Mouse (Mus musculus): ENCODE data around the gene Gnaz. TPM values are rescaled to one million over a fixed set of nuclear protein-coding genes. Genes with fewer than 3 reads are reported as not detected.

Gnaz gene
- polyA plus RNA-seq, 1 experiment from 2014 or later: 54.3 TPM

- Histone ChIP-seq H3K9me3 (ENCODE audit: control insufficient read depth, low read length) (no peaks in the 10 kb centered on the region), H3K4me3 (replicated peaks; ENCODE audit: low read length) (no peak overlapping the region), H3K27ac (ENCODE audit: low read length) (no peak overlapping the region), H3K27me3 (replicated peaks; ENCODE audit: control insufficient read depth, insufficient read depth, low read length) (no peaks in the 10 kb centered on the region), H3K4me1 (replicated peaks; ENCODE audit: control insufficient read depth, insufficient read depth, low read length) (no peaks in the 10 kb centered on the region), H3K9ac (replicated peaks; ENCODE audit: low read depth, low read length) (no peak overlapping the region), H3K4me2 (ENCODE audit: low read length) (no peak overlapping the region), H3K36me3 (ENCODE audit: control insufficient read depth, insufficient read depth) (no peaks in the 10 kb centered on the region)
- WGBS: 97% methylated on average over 1 of the region's 1 CpGs
- no peak for ATAC-seq
Observed at GRCm38 (mm10) chr10:74940795-74941194, 26.2 kb upstream of the Gnaz start.

GRCm38 (mm10) chr10:74952830-74953443, 14.0 kb upstream of the Gnaz start:
- Histone ChIP-seq H3K27me3 (replicated peaks; ENCODE audit: control insufficient read depth, insufficient read depth, low read length) (no peaks in the 10 kb centered on the region), H3K4me1 (replicated peaks; ENCODE audit: control insufficient read depth, insufficient read depth, low read length) (no peaks in the 10 kb centered on the region), H3K9ac (replicated peaks; ENCODE audit: low read depth, low read length) (no peak overlapping the region), H3K36me3 (ENCODE audit: control insufficient read depth, insufficient read depth) (no peaks in the 10 kb centered on the region), H3K4me2 (ENCODE audit: low read length) (no peak overlapping the region), H3K9me3 (ENCODE audit: control insufficient read depth, low read length) (no peaks in the 10 kb centered on the region), H3K27ac (ENCODE audit: low read length) (no peak overlapping the region), H3K4me3 (replicated peaks; ENCODE audit: low read length) (no peak overlapping the region)
- 39% methylated on average over 9 of the region's 9 CpGs for WGBS
- no peak for ATAC-seq

- Histone ChIP-seq H3K36me3 (ENCODE audit: control insufficient read depth, insufficient read depth) (no peaks in the 10 kb centered on the region), H3K27me3 (replicated peaks; ENCODE audit: control insufficient read depth, insufficient read depth, low read length) (no peaks in the 10 kb centered on the region), H3K4me3 (replicated peaks; ENCODE audit: low read length) (no peak overlapping the region), H3K27ac (ENCODE audit: low read length) (no peak overlapping the region), H3K9me3 (ENCODE audit: control insufficient read depth, low read length) (no peaks in the 10 kb centered on the region), H3K9ac (replicated peaks; ENCODE audit: low read depth, low read length) (no peak overlapping the region), H3K4me2 (ENCODE audit: low read length) (no peak overlapping the region), H3K4me1 (replicated peaks; ENCODE audit: control insufficient read depth, insufficient read depth, low read length) (peaks cover 20% of the 10 kb centered on the region)
- ATAC-seq: no peak
- 79% methylated on average over 1 of the region's 1 CpGs for WGBS
Observed at GRCm38 (mm10) chr10:74964380-74964779, 2.6 kb upstream of the Gnaz start.

GRCm38 (mm10) chr10:74967651-74968267, 782 bp downstream of the Gnaz start:
- no peak for ATAC-seq
- H3K4me3 ChIP-seq (replicated peaks; ENCODE audit: low read length): peak overlapping the region; percentile 67
- WGBS: 2% methylated on average over 25 of the region's 25 CpGs
- peaks cover 20% of the 10 kb centered on the region for H3K4me1 ChIP-seq (replicated peaks; ENCODE audit: control insufficient read depth, insufficient read depth, low read length)
- peak overlapping the region; percentile 83 for H3K4me2 ChIP-seq (ENCODE audit: low read length)
- H3K9ac ChIP-seq (replicated peaks; ENCODE audit: low read depth, low read length): peak overlapping the region; percentile 78
- H3K36me3 ChIP-seq (ENCODE audit: control insufficient read depth, insufficient read depth): no peaks in the 10 kb centered on the region
- H3K27me3 ChIP-seq (replicated peaks; ENCODE audit: control insufficient read depth, insufficient read depth, low read length): no peaks in the 10 kb centered on the region
- H3K27ac ChIP-seq (ENCODE audit: low read length): no peak overlapping the region
- no peaks in the 10 kb centered on the region for H3K9me3 ChIP-seq (ENCODE audit: control insufficient read depth, low read length)

- H3K36me3 ChIP-seq (ENCODE audit: control insufficient read depth, insufficient read depth): no peaks in the 10 kb centered on the region
- H3K27ac ChIP-seq (ENCODE audit: low read length): no peak overlapping the region
- 94% methylated on average over 2 of the region's 2 CpGs for WGBS
- no peak for ATAC-seq
- no peak overlapping the region for H3K4me2 ChIP-seq (ENCODE audit: low read length)
- H3K27me3 ChIP-seq (replicated peaks; ENCODE audit: control insufficient read depth, insufficient read depth, low read length): no peaks in the 10 kb centered on the region
- no peak overlapping the region for H3K4me3 ChIP-seq (replicated peaks; ENCODE audit: low read length)
- H3K9me3 ChIP-seq (ENCODE audit: control insufficient read depth, low read length): no peaks in the 10 kb centered on the region
- H3K4me1 ChIP-seq (replicated peaks; ENCODE audit: control insufficient read depth, insufficient read depth, low read length): peaks cover 20% of the 10 kb centered on the region
- H3K9ac ChIP-seq (replicated peaks; ENCODE audit: low read depth, low read length): no peak overlapping the region
Observed at GRCm38 (mm10) chr10:74969266-74969665, 2.3 kb downstream of the Gnaz start.

- peaks cover 10% of the 10 kb centered on the region for H3K4me1 ChIP-seq (replicated peaks; ENCODE audit: control insufficient read depth, insufficient read depth, low read length)
- H3K36me3 ChIP-seq (ENCODE audit: control insufficient read depth, insufficient read depth): no peaks in the 10 kb centered on the region
- H3K4me3 ChIP-seq (replicated peaks; ENCODE audit: low read length): no peak overlapping the region
- H3K27me3 ChIP-seq (replicated peaks; ENCODE audit: control insufficient read depth, insufficient read depth, low read length): no peaks in the 10 kb centered on the region
- no peaks in the 10 kb centered on the region for H3K9me3 ChIP-seq (ENCODE audit: control insufficient read depth, low read length)
- no peak overlapping the region for H3K9ac ChIP-seq (replicated peaks; ENCODE audit: low read depth, low read length)
- H3K27ac ChIP-seq (ENCODE audit: low read length): no peak overlapping the region
- 63% methylated on average over 6 of the region's 6 CpGs for WGBS
- no peak overlapping the region for H3K4me2 ChIP-seq (ENCODE audit: low read length)
- ATAC-seq: no peak
Observed at GRCm38 (mm10) chr10:74973026-74973425, 6.0 kb downstream of the Gnaz start.

- 58% methylated on average over 7 of the region's 7 CpGs for WGBS
- H3K36me3 ChIP-seq (ENCODE audit: control insufficient read depth, insufficient read depth): no peaks in the 10 kb centered on the region
- no peak overlapping the region for H3K4me3 ChIP-seq (replicated peaks; ENCODE audit: low read length)
- no peak overlapping the region for H3K4me2 ChIP-seq (ENCODE audit: low read length)
- no peaks in the 10 kb centered on the region for H3K27me3 ChIP-seq (replicated peaks; ENCODE audit: control insufficient read depth, insufficient read depth, low read length)
- H3K9me3 ChIP-seq (ENCODE audit: control insufficient read depth, low read length): no peaks in the 10 kb centered on the region
- ATAC-seq: no peak
- H3K27ac ChIP-seq (ENCODE audit: low read length): no peak overlapping the region
- no peak overlapping the region for H3K9ac ChIP-seq (replicated peaks; ENCODE audit: low read depth, low read length)
- H3K4me1 ChIP-seq (replicated peaks; ENCODE audit: control insufficient read depth, insufficient read depth, low read length): no peaks in the 10 kb centered on the region
Observed at GRCm38 (mm10) chr10:74975626-74976025, 8.6 kb downstream of the Gnaz start.

GRCm38 (mm10) chr10:74976429-74976828, 9.5 kb downstream of the Gnaz start:
- H3K9ac ChIP-seq (replicated peaks; ENCODE audit: low read depth, low read length): no peak overlapping the region
- no peak for ATAC-seq
- H3K27me3 ChIP-seq (replicated peaks; ENCODE audit: control insufficient read depth, insufficient read depth, low read length): no peaks in the 10 kb centered on the region
- H3K4me3 ChIP-seq (replicated peaks; ENCODE audit: low read length): no peak overlapping the region
- H3K4me2 ChIP-seq (ENCODE audit: low read length): no peak overlapping the region
- 79% methylated on average over 7 of the region's 7 CpGs for WGBS
- H3K9me3 ChIP-seq (ENCODE audit: control insufficient read depth, low read length): no peaks in the 10 kb centered on the region
- H3K4me1 ChIP-seq (replicated peaks; ENCODE audit: control insufficient read depth, insufficient read depth, low read length): no peaks in the 10 kb centered on the region
- H3K27ac ChIP-seq (ENCODE audit: low read length): no peak overlapping the region
- no peaks in the 10 kb centered on the region for H3K36me3 ChIP-seq (ENCODE audit: control insufficient read depth, insufficient read depth)

GRCm38 (mm10) chr10:74978056-74978455, 11.1 kb downstream of the Gnaz start:
- H3K36me3 ChIP-seq (ENCODE audit: control insufficient read depth, insufficient read depth): no peaks in the 10 kb centered on the region
- no peak overlapping the region for H3K4me2 ChIP-seq (ENCODE audit: low read length)
- 87% methylated on average over 4 of the region's 4 CpGs for WGBS
- H3K9me3 ChIP-seq (ENCODE audit: control insufficient read depth, low read length): no peaks in the 10 kb centered on the region
- no peaks in the 10 kb centered on the region for H3K4me1 ChIP-seq (replicated peaks; ENCODE audit: control insufficient read depth, insufficient read depth, low read length)
- no peak for ATAC-seq
- no peak overlapping the region for H3K27ac ChIP-seq (ENCODE audit: low read length)
- no peak overlapping the region for H3K9ac ChIP-seq (replicated peaks; ENCODE audit: low read depth, low read length)
- no peak overlapping the region for H3K4me3 ChIP-seq (replicated peaks; ENCODE audit: low read length)
- H3K27me3 ChIP-seq (replicated peaks; ENCODE audit: control insufficient read depth, insufficient read depth, low read length): no peaks in the 10 kb centered on the region
